Mouse (Mus musculus): ENCODE data around the gene Eif3d.

Gene Eif3d

GRCm38 (mm10) chr15:77949061-77949460 lies 21.6 kb downstream of the Eif3d start:
- DNase-seq: no peak

GRCm38 (mm10) chr15:77945711-77946110 lies 24.9 kb downstream of the Eif3d start:
- DNase-seq: no peak

GRCm38 (mm10) chr15:77941563-77941962 lies 29.1 kb downstream of the Eif3d start:
- DNase-seq: no peak

GRCm38 (mm10) chr15:77938516-77938915 lies 32.1 kb downstream of the Eif3d start:
- no peak for DNase-seq

- no peak for DNase-seq
Measured at GRCm38 (mm10) chr15:77935673-77936375, 34.8 kb downstream of the Eif3d start.

GRCm38 (mm10) chr15:77934968-77935367 lies 35.6 kb downstream of the Eif3d start:
- DNase-seq: no peak

GRCm38 (mm10) chr15:77934326-77934725 lies 36.3 kb downstream of the Eif3d start:
- DNase-seq: no peak

GRCm38 (mm10) chr15:77933770-77934169 lies 36.8 kb downstream of the Eif3d start:
- DNase-seq: peak; percentile 100

- DNase-seq: no peak
Measured at GRCm38 (mm10) chr15:77933222-77933621, 37.4 kb downstream of the Eif3d start.

- no peak for DNase-seq
Measured at GRCm38 (mm10) chr15:77931689-77932016, 39.0 kb downstream of the Eif3d start.

- DNase-seq: no peak
Measured at GRCm38 (mm10) chr15:77930986-77931688, 39.5 kb downstream of the Eif3d start.

GRCm38 (mm10) chr15:77929804-77930203 lies 40.8 kb downstream of the Eif3d start:
- no peak for DNase-seq

GRCm38 (mm10) chr15:77928673-77929331 lies 41.8 kb downstream of the Eif3d start, which contains the start of gene Txn2:
TSS of gene Txn2 (minus strand) at chr15:77929006.
- DNase-seq: peak; percentile 95

GRCm38 (mm10) chr15:77928091-77928490 lies 42.5 kb downstream of the Eif3d start:
- no peak for DNase-seq

- no peak for DNase-seq
Measured at GRCm38 (mm10) chr15:77926921-77927320, 43.7 kb downstream of the Eif3d start.

GRCm38 (mm10) chr15:77925195-77925594 lies 45.4 kb downstream of the Eif3d start:
- no peak for DNase-seq

GRCm38 (mm10) chr15:77923267-77924035 lies 47.2 kb downstream of the Eif3d start:
- DNase-seq: no peak

GRCm38 (mm10) chr15:77922710-77923109 lies 47.9 kb downstream of the Eif3d start:
- no peak for DNase-seq

- no peak for DNase-seq
Measured at GRCm38 (mm10) chr15:77921636-77922035, 49.0 kb downstream of the Eif3d start.

- no peak for DNase-seq
Measured at GRCm38 (mm10) chr15:77920511-77921462, 49.8 kb downstream of the Eif3d start.

GRCm38 (mm10) chr15:77919441-77919840 lies 51.2 kb downstream of the Eif3d start:
- no peak for DNase-seq
